Mouse (Mus musculus) liver, embryonic 14.5 days (tissue): ENCODE measurements around the gene Atg7.

Source experiments
- CTCF ChIP-seq: IDR thresholded peaks from 2 replicates; pipeline ENCODE4 v1.5.1; 2016; ENCODE audit warnings: antibody characterized with exemption, low read depth, control low read depth
- EP300 ChIP-seq: IDR thresholded peaks from 2 replicates; pipeline ENCODE4 v1.6.1; 2016; ENCODE audit warnings: antibody characterized with exemption, low read depth

- no peak for TF ChIP-seq CTCF
- TF ChIP-seq EP300 = no peak
Measured at GRCm38 (mm10) chr6:114807474-114807873, 164.6 kb downstream of the Atg7 start.
